Mouse (Mus musculus): ENCODE measurements around the gene Ncmap.

GRCm38 (mm10) chr4:135394666-135395065, 3.4 kb downstream of the Ncmap start:
- TF ChIP-seq CTCF (IDR thresholded peaks at IDR 0.05; ENCODE audit: low read depth, low read length) (no peak), EP300 (IDR thresholded peaks at IDR 0.05; ENCODE audit: insufficient read depth, low read depth, low read length) (peak; percentile 76; the same call in 1 of the 2 replicates)
